Mouse (Mus musculus) CH12.LX (cell line): ENCODE data around the gene Aldh3a1.

Source experiments
- CTCF ChIP-seq, 2 experiments: IDR thresholded peaks in 1 of 2; conservative IDR thresholded peaks in 1 of 2; 2 replicates each; pipeline ENCODE4 v1.5.1; 2011 to 2012; ENCODE audit warnings: low read depth in 2 of 2, low read length in 2 of 2, improper control_type of control experiment in 1 of 2, inconsistent platforms in 1 of 2, mild to moderate bottlenecking in 1 of 2, moderate library complexity in 1 of 2
- E2F4 ChIP-seq: IDR thresholded peaks from 2 replicates; pipeline ENCODE4 v1.6.1; 2011; ENCODE audit warnings: low read depth, low read length, improper control_type of control experiment; ENCODE audit not compliant: insufficient replicate concordance
- ELF1 ChIP-seq: IDR thresholded peaks from 2 replicates; pipeline ENCODE4 v1.6.1; 2014; ENCODE audit warnings: low read depth, mild to moderate bottlenecking, inconsistent platforms, low read length, improper control_type of control experiment
- HCFC1 ChIP-seq: IDR thresholded peaks from 2 replicates; pipeline ENCODE4 v1.6.1; 2012; ENCODE audit warnings: low read depth, mild to moderate bottlenecking, inconsistent platforms, low read length, improper control_type of control experiment
- MAFK ChIP-seq: IDR thresholded peaks from 2 replicates; pipeline ENCODE4 v1.6.1; 2011; ENCODE audit warnings: low read length, improper control_type of control experiment; ENCODE audit not compliant: insufficient replicate concordance
- POLR2A ChIP-seq: IDR thresholded peaks from 2 replicates; pipeline ENCODE4 v1.6.1; 2011; ENCODE audit warnings: low read depth, mild to moderate bottlenecking, improper control_type of control experiment, low read length
- POLR2AphosphoS2 ChIP-seq: IDR thresholded peaks from 2 replicates; pipeline ENCODE4 v1.6.1; 2011; ENCODE audit warnings: low read depth, low read length, improper control_type of control experiment
- RAD21 ChIP-seq: IDR thresholded peaks from 2 replicates; pipeline ENCODE4 v1.6.1; 2011; ENCODE audit warnings: low read depth, mild to moderate bottlenecking, low read length, improper control_type of control experiment, moderate library complexity
- RCOR1 ChIP-seq: conservative IDR thresholded peaks from 2 replicates; pipeline ENCODE4 v1.6.1; 2012; ENCODE audit warnings: low read depth, mild to moderate bottlenecking, inconsistent platforms, low read length, improper control_type of control experiment
- SIN3A ChIP-seq: IDR thresholded peaks from 2 replicates; pipeline ENCODE4 v1.6.1; 2012; ENCODE audit warnings: low read length, improper control_type of control experiment, inconsistent platforms
- TCF12 ChIP-seq: IDR thresholded peaks from 2 replicates; pipeline ENCODE4 v1.6.1; 2014; ENCODE audit warnings: low read depth, mild to moderate bottlenecking, inconsistent platforms, low read length, improper control_type of control experiment
- UBTF ChIP-seq: IDR thresholded peaks from 2 replicates; pipeline ENCODE4 v1.6.1; 2012; ENCODE audit warnings: low read depth, mild to moderate bottlenecking, inconsistent platforms, low read length, improper control_type of control experiment, moderate library complexity
- ZMIZ1 ChIP-seq: IDR thresholded peaks from 2 replicates; pipeline ENCODE4 v1.6.1; 2012; ENCODE audit warnings: low read depth, mild to moderate bottlenecking, inconsistent platforms, low read length, improper control_type of control experiment

DNA sequence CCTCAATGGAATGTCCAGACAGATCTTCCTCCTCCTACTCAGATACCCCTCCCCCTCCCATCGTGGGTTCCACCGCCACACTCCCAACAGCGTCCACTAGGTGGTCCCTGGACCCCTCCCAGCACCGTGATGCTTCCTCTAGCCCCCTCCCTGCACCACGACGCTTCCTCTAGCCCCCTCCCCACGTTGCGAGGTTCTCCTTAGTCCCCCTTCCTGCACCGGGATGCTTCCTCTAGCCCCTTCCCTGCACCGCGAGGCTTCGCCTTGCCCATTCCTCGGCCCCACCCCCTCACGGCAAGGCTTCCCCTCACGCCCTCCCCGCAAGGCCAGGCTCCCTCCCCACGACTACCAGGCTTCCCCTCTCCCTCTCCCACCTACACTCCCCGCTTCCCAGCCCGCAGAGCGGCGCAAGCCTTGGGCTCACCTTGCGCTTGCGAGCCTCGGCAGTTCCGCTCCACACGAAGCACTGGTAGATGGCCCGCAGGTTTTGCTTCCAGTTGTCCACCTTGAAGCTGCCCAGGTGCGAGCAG is 33.0 kb upstream of the Aldh3a1 start:
- peak; percentile 45 to 56; a peak in 3 of 4 replicates for TF ChIP-seq CTCF (conservative IDR thresholded peaks at IDR 0.05 in 1 of 2, IDR thresholded peaks at IDR 0.05 in 1 of 2; ENCODE audit: low read depth in 2 of 2, low read length in 2 of 2)
- no peak for TF ChIP-seq ZMIZ1
- no peak for TF ChIP-seq POLR2A
- no peak for TF ChIP-seq ELF1
- TF ChIP-seq UBTF, result 0 out of 2 replicates have a peak, but pooled peaks have one; percentile 18
- no peak for TF ChIP-seq E2F4
- TF ChIP-seq SIN3A, result peak; percentile 85; the same call in 1 of the 2 replicates
- TF ChIP-seq POLR2AphosphoS2, result no peak; the same call in 1 of the 2 replicates
- TF ChIP-seq RCOR1, result no peak; the same call in 1 of the 2 replicates
- TF ChIP-seq MAFK, result no peak
- no peak for TF ChIP-seq RAD21
- no peak for TF ChIP-seq HCFC1
- TF ChIP-seq TCF12, result 0 out of 2 replicates have a peak, but pooled peaks have one; percentile 6
